Mouse (Mus musculus): ENCODE measurements around the gene Higd2a.

GRCm38 (mm10) chr13:54582126-54582525 lies 7.9 kb upstream of the Higd2a start:
- no peak for TF ChIP-seq CTCF (IDR thresholded peaks at IDR 0.05; ENCODE audit: low read depth, low read length)
- TF ChIP-seq POLR2A (IDR thresholded peaks at IDR 0.05; ENCODE audit: borderline replicate concordance, low read depth, low read length), result no peak
